Mouse (Mus musculus) embryonic facial prominence, embryonic 10.5 days (tissue): ENCODE data around the gene Alox5. TPM values are rescaled to one million over a fixed set of nuclear protein-coding genes. Genes with fewer than 3 reads are reported as not detected.

ENCODE experiments used
- DNase-seq: peaks from one replicate; pipeline ENCODE4 v3.0.0-alpha.2; 2017; ENCODE audit warnings: low spot score
- H3K27ac ChIP-seq: fragments of 300-500 bp; sonication (generic); replicated peaks from 2 replicates; pipeline ENCODE4 v1.5.1; 2016; ENCODE audit warnings: mild to moderate bottlenecking
- H3K27me3 ChIP-seq: fragments of 300-500 bp; sonication (generic); replicated peaks from 2 replicates; pipeline ENCODE4 v1.6.1; 2016; ENCODE audit warnings: low read depth, mild to moderate bottlenecking; ENCODE audit not compliant: poor library complexity, severe bottlenecking
- H3K36me3 ChIP-seq: fragments of 300-500 bp; sonication (generic); replicated peaks from 2 replicates; pipeline ENCODE4 v1.6.1; 2016; ENCODE audit warnings: mild to moderate bottlenecking, moderate library complexity
- H3K4me1 ChIP-seq: fragments of 300-500 bp; sonication (generic); 2 replicates; pipeline ENCODE4 v1.6.1; 2016
- H3K4me3 ChIP-seq: fragments of 300-500 bp; sonication (generic); 2 replicates; pipeline ENCODE4 v1.5.1; 2016; ENCODE audit warnings: mild to moderate bottlenecking, moderate library complexity
- H3K9me3 ChIP-seq: fragments of 300-500 bp; sonication (generic); 2 replicates; pipeline ENCODE4 v1.6.1; 2016; ENCODE audit warnings: mild to moderate bottlenecking
- WGBS: fragments of 180-500 bp; shearing (Covaris S2); methylation state at CpG from one replicate; pipeline ENCODE4 v1.1.7; 2016; 5-methylcytosine and 5-hydroxymethylcytosine counted together
- polyA plus RNA-seq: library from polyadenylated mRNA; unstranded; fragments of >200 nt; fragmentation: Nextera tagmentation; extraction: Ambion mirVana; gene quantifications from 2 replicates; pipeline ENCODE4 v1.2.1, GENCODE M21; 2016

The Alox5 gene
- polyA plus RNA-seq, 1 experiment from 2014 or later = 0.93 TPM

DNA sequence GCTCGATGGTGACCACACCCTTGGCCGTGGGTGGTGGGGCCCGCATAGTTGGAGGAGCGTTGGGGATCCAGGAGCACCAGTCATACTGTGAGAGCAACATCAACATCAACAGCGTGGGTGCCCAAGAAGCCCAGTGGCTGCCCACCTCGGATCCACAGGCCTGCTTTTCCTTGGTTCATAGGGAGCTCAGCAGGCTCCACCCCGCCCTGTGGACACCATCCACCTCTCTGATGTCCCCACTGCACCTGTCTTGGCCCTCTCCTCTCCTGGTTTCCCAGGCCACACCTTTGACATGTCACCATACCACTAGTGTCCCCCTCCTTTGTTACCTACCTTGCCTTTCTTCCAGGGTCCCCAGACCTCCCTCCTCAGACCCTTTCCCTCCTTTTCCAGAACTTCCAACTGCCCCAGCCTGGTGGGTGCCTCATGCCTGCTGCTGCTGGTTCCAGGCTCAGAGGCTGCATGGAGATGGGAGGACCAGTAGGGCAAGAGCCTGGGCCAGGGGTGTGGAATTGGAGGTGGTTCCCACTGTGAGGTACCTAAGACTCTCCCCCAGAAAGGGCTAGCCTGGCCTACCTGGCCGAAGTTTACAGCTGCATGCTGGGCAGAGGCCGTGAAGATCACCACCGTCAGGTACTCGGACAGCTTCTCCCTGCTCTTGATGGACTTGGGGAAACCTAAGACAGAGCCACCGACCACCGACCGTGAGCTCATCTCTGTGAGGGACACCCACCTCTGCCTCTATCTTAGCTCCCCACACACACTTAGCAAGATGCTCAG is 48.2 kb downstream of the Alox5 start:
- 95% methylated on average over 14 of the region's 14 CpGs for WGBS

DNA sequence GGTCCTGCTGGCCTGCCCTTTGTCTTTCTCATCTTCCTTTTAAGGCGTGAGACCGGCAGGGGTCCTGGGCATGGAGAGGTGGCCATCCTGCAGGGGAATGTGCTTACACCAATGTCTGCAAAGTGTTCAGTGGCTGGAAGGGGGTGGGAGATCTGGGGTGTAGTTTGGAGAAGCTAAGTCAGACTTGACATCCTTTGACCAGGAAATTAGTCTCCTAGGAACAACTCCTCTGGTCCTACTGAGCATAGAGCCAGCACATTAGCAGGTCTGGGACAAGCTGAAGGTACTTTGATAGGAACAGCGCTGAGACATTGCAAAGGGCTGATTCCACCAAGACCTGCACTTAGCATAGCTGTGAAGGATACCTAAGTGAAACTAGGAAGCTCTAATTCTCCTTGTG is 49.3 kb downstream of the Alox5 start:
- Histone ChIP-seq H3K4me3 (no peak overlapping the region), H3K4me1 (peaks cover 7% of the 10 kb centered on the region; the same call in 1 of the 2 replicates), H3K36me3 (peaks cover 25% of the 10 kb centered on the region), H3K27ac (no peak overlapping the region), H3K9me3 (no peaks in the 10 kb centered on the region), H3K27me3 (no peaks in the 10 kb centered on the region)
- DNase-seq = no peak
- 77% methylated on average over 3 of the region's 3 CpGs for WGBS

More for the DNA sequence above, 48.2 kb downstream of the Alox5 start:
- H3K36me3 ChIP-seq = peaks cover 17% of the 10 kb centered on the region
- no peak for DNase-seq
- H3K9me3 ChIP-seq = no peaks in the 10 kb centered on the region
- no peaks in the 10 kb centered on the region for H3K27me3 ChIP-seq
- peaks cover 7% of the 10 kb centered on the region; the same call in 1 of the 2 replicates for H3K4me1 ChIP-seq
- no peak overlapping the region for H3K4me3 ChIP-seq
- H3K27ac ChIP-seq = no peak overlapping the region

DNA sequence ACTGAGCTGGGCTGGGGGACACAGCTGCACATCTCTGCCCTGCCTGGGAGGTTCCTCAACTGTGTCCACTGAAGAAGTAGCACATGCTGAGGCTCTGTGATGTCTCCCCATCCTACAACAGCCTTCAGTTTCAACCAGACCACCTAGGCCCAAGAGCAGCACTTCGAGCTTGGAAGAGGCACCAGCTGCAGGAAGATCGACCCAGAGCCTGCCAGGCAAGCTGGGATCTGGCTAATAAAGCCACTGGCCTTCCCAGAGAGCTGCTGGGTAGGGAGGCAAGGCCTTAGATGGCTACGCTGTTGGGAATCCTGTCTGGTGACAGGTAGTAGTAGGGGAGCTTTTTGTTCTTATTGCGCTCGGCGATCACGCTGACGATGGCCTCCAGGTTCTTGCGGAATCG is 50.5 kb downstream of the Alox5 start:
- WGBS = 97% methylated on average over 10 of the region's 10 CpGs
- H3K4me1 ChIP-seq = peaks cover 9% of the 10 kb centered on the region
- H3K36me3 ChIP-seq = peaks cover 36% of the 10 kb centered on the region
- H3K9me3 ChIP-seq = no peaks in the 10 kb centered on the region
- no peak overlapping the region for H3K4me3 ChIP-seq
- no peaks in the 10 kb centered on the region for H3K27me3 ChIP-seq
- peak; percentile 0 for DNase-seq
- no peak overlapping the region for H3K27ac ChIP-seq

DNA sequence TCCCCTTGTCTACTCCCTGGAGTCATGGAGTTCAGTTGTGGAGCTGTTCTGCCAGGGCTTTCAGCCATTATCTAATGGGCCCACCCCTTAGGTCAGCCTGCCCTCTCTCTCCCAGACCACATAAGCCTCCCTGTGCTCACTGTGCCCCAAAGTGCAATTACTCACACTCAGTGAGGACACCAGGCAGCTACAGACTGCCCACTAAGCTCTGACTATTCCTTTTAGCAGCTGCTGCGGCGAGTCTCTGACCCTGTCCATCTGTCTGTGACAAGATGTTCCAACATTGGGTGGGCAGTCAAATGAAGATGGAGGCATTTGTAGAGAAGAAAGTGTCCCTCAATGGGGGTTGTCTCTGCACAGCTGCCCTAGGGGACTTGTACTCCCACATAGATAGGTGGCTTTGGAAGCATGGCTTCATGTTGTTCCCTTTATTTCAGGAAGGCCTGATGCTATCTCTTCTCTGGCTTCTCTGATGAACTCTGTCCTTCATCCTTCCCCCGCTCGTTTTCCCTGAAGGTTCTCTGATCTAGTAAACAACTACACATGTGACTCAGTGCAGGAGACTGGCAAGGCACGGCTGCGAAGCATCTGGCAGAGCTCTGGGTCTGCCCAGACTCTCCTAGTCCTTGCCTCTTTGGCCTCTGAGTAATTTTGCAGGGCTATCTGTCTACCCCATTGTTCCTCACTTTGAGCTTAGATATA is 52.9 kb downstream of the Alox5 start:
- WGBS = 84% methylated on average over 6 of the region's 6 CpGs

DNA sequence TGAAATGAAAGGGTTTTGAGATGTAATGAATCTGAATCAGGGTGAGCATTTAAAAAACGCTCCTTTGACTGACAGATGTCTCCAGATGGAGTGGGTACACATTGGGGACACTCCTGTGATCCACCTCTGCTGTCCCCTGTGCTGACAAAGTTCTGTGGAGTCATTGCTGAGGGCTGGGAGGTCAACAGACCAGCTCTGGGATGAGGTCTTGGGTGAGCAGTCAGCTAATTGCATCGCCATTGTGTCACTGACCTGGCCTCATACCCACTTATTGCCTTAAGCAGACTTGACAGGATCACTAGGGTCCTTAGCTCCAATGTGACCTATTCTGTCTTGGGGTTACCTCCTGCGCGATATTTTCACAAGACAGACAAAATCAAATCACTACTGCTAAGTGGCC is 53.8 kb downstream of the Alox5 start:
- H3K36me3 ChIP-seq = peaks cover 41% of the 10 kb centered on the region
- 87% methylated on average over 4 of the region's 4 CpGs for WGBS

More for the DNA sequence above, 52.9 kb downstream of the Alox5 start:
- Histone ChIP-seq H3K4me1 (peaks cover 9% of the 10 kb centered on the region; the same call in 1 of the 2 replicates), H3K36me3 (peaks cover 46% of the 10 kb centered on the region), H3K27me3 (no peaks in the 10 kb centered on the region), H3K27ac (no peak overlapping the region), H3K4me3 (no peak overlapping the region), H3K9me3 (no peaks in the 10 kb centered on the region)
- DNase-seq = no peak

DNA sequence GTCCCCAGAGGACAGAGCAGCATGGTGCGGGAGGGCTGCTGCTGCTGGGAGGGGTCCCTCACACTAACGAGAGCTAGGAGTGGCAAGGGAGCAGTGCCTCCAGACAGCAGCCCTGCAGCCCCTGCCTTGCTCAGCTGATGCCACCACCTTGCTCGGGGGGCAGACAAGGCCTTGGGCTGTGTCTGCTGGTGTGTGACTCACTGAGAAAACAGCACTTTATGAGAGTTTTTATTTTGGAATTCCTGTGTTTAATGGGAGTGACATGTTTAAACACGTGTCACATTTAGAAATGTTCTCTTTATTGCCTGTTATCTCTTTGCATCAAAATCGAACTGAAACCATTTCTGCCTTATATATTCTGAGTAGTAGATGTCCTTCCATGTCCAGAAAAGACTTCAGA is 54.3 kb downstream of the Alox5 start:
- Histone ChIP-seq H3K27ac (no peak overlapping the region), H3K4me3 (no peak overlapping the region), H3K27me3 (no peaks in the 10 kb centered on the region), H3K36me3 (peaks cover 44% of the 10 kb centered on the region), H3K4me1 (peaks cover 9% of the 10 kb centered on the region; the same call in 1 of the 2 replicates), H3K9me3 (no peaks in the 10 kb centered on the region)
- DNase-seq = no peak
- 78% methylated on average over 5 of the region's 5 CpGs for WGBS

More for the DNA sequence above, 53.8 kb downstream of the Alox5 start:
- H3K27ac ChIP-seq = no peak overlapping the region
- no peaks in the 10 kb centered on the region for H3K9me3 ChIP-seq
- DNase-seq = no peak
- H3K27me3 ChIP-seq = no peaks in the 10 kb centered on the region
- H3K4me3 ChIP-seq = no peak overlapping the region
- peaks cover 9% of the 10 kb centered on the region; the same call in 1 of the 2 replicates for H3K4me1 ChIP-seq

DNA sequence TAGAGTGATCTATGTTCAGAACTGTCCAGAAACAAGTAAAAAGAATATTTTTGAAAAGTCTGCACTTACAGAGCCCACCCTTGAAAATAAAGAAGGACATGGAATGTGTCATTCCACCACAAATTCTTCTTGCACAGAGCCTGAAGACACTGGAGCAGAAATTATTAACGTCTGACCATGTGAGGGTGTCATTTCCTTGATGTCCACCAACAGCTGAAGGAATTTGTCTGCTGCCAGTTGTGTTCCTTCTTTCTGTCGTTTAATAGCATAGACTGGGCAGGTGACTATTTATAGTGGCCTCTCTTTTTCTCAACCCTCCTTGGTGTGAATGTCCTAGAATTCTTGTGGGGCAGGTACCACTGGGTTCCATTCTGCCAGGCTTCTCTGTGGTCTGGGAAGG is 54.8 kb downstream of the Alox5 start:
- Histone ChIP-seq H3K27me3 (no peaks in the 10 kb centered on the region), H3K4me1 (peaks cover 9% of the 10 kb centered on the region; the same call in 1 of the 2 replicates), H3K9me3 (no peaks in the 10 kb centered on the region), H3K27ac (no peak overlapping the region), H3K36me3 (peaks cover 49% of the 10 kb centered on the region), H3K4me3 (no peak overlapping the region)
- no peak for DNase-seq
- 85% methylated on average over 2 of the region's 2 CpGs for WGBS

DNA sequence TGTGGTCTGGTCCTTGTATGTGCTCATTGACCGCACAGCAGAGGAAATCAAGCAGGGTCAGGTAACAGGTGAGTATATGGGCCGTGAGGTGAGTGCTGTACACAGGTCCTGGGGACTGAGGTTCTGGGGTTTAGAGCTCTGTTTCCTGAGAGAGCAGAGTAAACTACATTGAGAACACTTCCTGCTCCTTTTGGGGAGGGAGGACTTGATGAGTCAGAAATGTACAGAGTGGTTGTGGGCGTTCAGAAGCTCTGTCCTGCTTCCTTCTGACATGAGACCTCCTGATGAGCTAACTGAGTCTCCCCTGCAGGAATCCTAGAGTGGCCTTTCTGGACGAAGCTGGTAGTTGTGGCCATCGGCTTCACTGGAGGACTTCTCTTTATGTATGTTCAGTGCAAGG is 55.3 kb downstream of the Alox5 start:
- Histone ChIP-seq H3K27me3 (no peaks in the 10 kb centered on the region), H3K4me1 (peaks cover 9% of the 10 kb centered on the region; the same call in 1 of the 2 replicates), H3K4me3 (no peak overlapping the region), H3K9me3 (no peaks in the 10 kb centered on the region), H3K27ac (no peak overlapping the region), H3K36me3 (peaks cover 49% of the 10 kb centered on the region)
- WGBS = 86% methylated on average over 5 of the region's 5 CpGs
- no peak for DNase-seq

DNA sequence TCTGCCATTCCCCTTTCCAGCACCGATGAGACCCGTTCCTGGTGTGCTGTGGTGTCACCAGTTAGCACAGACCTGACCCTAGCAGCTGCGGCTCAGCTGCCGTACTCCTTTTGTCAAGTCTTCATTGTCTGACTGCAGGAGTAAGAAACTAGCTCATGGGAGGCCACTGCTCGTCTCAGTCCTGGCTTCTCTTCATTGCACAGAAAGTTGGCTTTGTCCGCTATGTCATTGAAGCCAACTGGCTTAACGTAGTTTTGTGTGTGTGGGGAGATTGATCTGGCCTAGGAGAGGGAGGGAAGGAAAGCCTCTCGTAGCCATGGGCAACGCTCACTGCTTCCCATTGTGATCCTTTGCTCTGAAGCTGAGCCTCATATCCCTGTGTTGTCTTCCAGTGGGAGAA is 55.7 kb downstream of the Alox5 start:
- Histone ChIP-seq H3K4me3 (no peak overlapping the region), H3K27ac (no peak overlapping the region), H3K27me3 (no peaks in the 10 kb centered on the region), H3K36me3 (peaks cover 45% of the 10 kb centered on the region), H3K4me1 (peaks cover 9% of the 10 kb centered on the region; the same call in 1 of the 2 replicates), H3K9me3 (no peaks in the 10 kb centered on the region)
- no peak for DNase-seq
- 69% methylated on average over 9 of the region's 9 CpGs for WGBS

DNA sequence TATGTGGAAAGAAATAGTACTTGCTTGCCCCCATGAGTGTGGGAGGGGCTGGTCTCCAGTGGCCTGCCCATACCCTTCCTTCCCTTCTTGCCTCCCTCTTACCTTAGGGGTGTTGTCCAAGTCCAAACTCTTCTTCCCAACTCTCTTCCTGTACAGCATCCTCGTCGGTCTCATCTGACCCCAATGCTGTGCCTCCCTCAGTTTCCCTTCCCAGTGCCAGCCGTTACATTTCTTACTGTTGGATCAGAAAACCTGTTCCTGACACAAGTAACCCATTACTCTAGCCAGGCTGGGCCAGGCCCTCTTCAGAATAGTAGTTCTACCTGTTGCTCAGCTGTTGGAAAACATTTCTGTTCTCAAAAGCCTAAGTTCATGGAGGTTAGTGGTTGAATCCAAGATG is 58.6 kb downstream of the Alox5 start:
- H3K4me1 ChIP-seq = peaks cover 9% of the 10 kb centered on the region; the same call in 1 of the 2 replicates
- WGBS = 92% methylated on average over 3 of the region's 3 CpGs
- DNase-seq = no peak
- H3K27ac ChIP-seq = no peak overlapping the region
- H3K4me3 ChIP-seq = no peak overlapping the region
- H3K27me3 ChIP-seq = no peaks in the 10 kb centered on the region
- no peaks in the 10 kb centered on the region for H3K9me3 ChIP-seq
- peaks cover 37% of the 10 kb centered on the region for H3K36me3 ChIP-seq

DNA sequence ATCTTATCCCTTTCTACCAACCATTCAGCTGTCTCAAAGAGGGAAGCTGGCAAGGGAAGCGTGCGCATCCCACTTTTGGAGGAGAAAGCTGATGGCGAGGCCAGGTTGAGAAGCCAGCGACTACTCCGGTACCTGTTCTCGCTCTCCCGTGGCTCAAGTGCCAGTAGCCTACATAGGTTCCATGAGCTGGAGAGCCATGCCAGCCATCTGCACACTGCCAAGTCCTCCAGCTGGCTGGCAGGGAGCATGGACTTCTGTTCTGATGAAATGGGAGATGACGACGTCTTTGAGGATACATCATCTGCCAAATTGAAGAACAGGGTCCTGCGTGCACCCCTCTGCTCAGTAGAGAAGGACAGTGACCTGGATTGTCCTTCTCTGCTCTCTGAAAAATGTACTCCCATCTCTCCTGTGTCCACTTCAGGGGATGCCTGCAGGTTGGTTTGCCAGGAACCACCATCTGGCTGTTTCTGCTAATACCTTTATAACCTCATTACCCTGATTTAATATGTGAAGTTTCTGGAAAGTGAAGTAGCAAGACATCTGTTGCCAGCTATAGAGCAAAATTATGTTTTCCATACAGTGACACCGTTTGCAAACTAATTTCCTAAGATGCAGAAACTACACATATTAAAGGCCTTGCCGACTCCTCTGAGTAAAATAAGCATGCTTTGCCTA is 59.1 kb downstream of the Alox5 start:
- H3K4me1 ChIP-seq = peaks cover 9% of the 10 kb centered on the region
- 95% methylated on average over 12 of the region's 12 CpGs for WGBS
- no peak overlapping the region for H3K27ac ChIP-seq
- H3K4me3 ChIP-seq = no peak overlapping the region
- DNase-seq = no peak
- H3K27me3 ChIP-seq = no peaks in the 10 kb centered on the region
- H3K36me3 ChIP-seq = peaks cover 32% of the 10 kb centered on the region
- no peaks in the 10 kb centered on the region for H3K9me3 ChIP-seq

DNA sequence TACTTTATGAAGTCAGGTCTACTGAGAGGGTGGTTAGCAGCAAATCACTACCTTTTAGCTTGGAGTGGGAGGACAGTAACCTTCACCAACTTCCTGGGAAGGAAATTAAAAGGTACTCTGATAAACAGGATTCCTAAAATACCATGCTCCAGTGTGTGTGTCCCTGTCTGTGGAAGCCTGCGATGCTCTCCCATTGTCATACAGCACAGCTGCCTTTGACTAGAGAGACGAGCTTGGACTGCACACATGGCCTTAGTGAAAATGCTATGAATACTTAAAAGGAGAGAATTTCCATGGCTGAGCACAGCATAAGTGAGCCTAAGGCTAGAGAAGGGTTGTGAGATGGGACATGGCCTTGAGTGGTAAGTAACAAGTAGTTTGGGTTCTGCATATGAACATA is 62.8 kb downstream of the Alox5 start:
- no peaks in the 10 kb centered on the region for H3K9me3 ChIP-seq
- DNase-seq = no peak
- peaks cover 11% of the 10 kb centered on the region for H3K36me3 ChIP-seq
- H3K27ac ChIP-seq = 0 out of 2 replicates have a peak overlapping the region, but pooled peaks have one; percentile 15
- no peak overlapping the region for H3K4me3 ChIP-seq
- 65% methylated on average over 2 of the region's 2 CpGs for WGBS
- H3K27me3 ChIP-seq = no peaks in the 10 kb centered on the region
- no peaks in the 10 kb centered on the region; the same call in 1 of the 2 replicates for H3K4me1 ChIP-seq
